Mouse (Mus musculus): Measurements from ENCODE around the gene Sostdc1. TPM values are rescaled to one million over a fixed set of nuclear protein-coding genes. Genes with fewer than 3 reads are reported as not detected.

The Sostdc1 gene
- 9.5 and 9.7 TPM in 2 replicates for polyA plus RNA-seq (2014; fragmentation: Nextera tagmentation; extraction: Ambion mirVana)

- no peak within 1 kb of the TSS for H3K27ac ChIP-seq (ENCODE audit: low read depth, low read length)
- H3K4me3 ChIP-seq (ENCODE audit: low read depth, low read length) = no peak within 1 kb of the TSS
- 4% methylated on average over 7 of the region's 7 CpGs for WGBS
- ATAC-seq (replicated peaks; ENCODE audit: low FRiP score) (peak; percentile 40), DNase-seq (ENCODE audit: low spot score) (peak; percentile 55)
- no peak within 1 kb of the TSS for H3K9ac ChIP-seq (ENCODE audit: low read length)
- no peaks in the 10 kb centered on the region for H3K36me3 ChIP-seq (ENCODE audit: control insufficient read depth, insufficient read depth, low read length)
- peak within 1 kb of the TSS; percentile 39 for H3K4me2 ChIP-seq (ENCODE audit: low read depth, low read length, severe bottlenecking)
- no peaks in the 10 kb centered on the region; the same call in 1 of the 2 replicates for H3K4me1 ChIP-seq (replicated peaks; ENCODE audit: control insufficient read depth, insufficient read depth, low read length)
- no peaks in the 10 kb centered on the region for H3K27me3 ChIP-seq (ENCODE audit: control insufficient read depth, insufficient read depth, low read length)
- no peaks in the 10 kb centered on the region for H3K9me3 ChIP-seq (ENCODE audit: control insufficient read depth, low read length)
These were observed at the start of gene Sostdc1 for GRCm38 (mm10) chr12:36313916-36314315. Gene Sostdc1 (plus strand): TSS chr12:36314139.

- H3K9me3 ChIP-seq (ENCODE audit: control insufficient read depth, low read length) = no peaks in the 10 kb centered on the region
- no peak overlapping the region for H3K9ac ChIP-seq (ENCODE audit: low read length)
- H3K4me1 ChIP-seq (replicated peaks; ENCODE audit: control insufficient read depth, insufficient read depth, low read length) = no peaks in the 10 kb centered on the region
- no peaks in the 10 kb centered on the region for H3K36me3 ChIP-seq (ENCODE audit: control insufficient read depth, insufficient read depth, low read length)
- H3K4me2 ChIP-seq (ENCODE audit: low read depth, low read length, severe bottlenecking) = no peak overlapping the region
- 92% methylated on average over 8 of the region's 8 CpGs for WGBS
- no peaks in the 10 kb centered on the region for H3K27me3 ChIP-seq (ENCODE audit: control insufficient read depth, insufficient read depth, low read length)
- DNase-seq (ENCODE audit: low spot score) = no peak
- no peak overlapping the region for H3K4me3 ChIP-seq (ENCODE audit: low read depth, low read length)
- ATAC-seq (replicated peaks; ENCODE audit: low FRiP score) = no peak
- no peak overlapping the region for H3K27ac ChIP-seq (ENCODE audit: low read depth, low read length)
These were observed 46.2 kb upstream of the Sostdc1 start for GRCm38 (mm10) chr12:36267670-36268246.

- Histone ChIP-seq H3K4me3 (ENCODE audit: low read depth, low read length) (no peak overlapping the region), H3K4me1 (replicated peaks; ENCODE audit: control insufficient read depth, insufficient read depth, low read length) (no peaks in the 10 kb centered on the region), H3K4me2 (ENCODE audit: low read depth, low read length, severe bottlenecking) (no peak overlapping the region), H3K9ac (ENCODE audit: low read length) (no peak overlapping the region), H3K36me3 (ENCODE audit: control insufficient read depth, insufficient read depth, low read length) (no peaks in the 10 kb centered on the region), H3K27me3 (ENCODE audit: control insufficient read depth, insufficient read depth, low read length) (no peaks in the 10 kb centered on the region), H3K27ac (ENCODE audit: low read depth, low read length) (no peak overlapping the region), H3K9me3 (ENCODE audit: control insufficient read depth, low read length) (no peaks in the 10 kb centered on the region)
- DNase-seq (ENCODE audit: low spot score) (no peak), ATAC-seq (replicated peaks; ENCODE audit: low FRiP score) (no peak)
- 90% methylated on average over 3 of the region's 3 CpGs for WGBS
These were observed 39.1 kb upstream of the Sostdc1 start for GRCm38 (mm10) chr12:36274823-36275222.

GRCm38 (mm10) chr12:36289634-36290033, 24.3 kb upstream of the Sostdc1 start:
- no peak for DNase-seq (ENCODE audit: low spot score)
- Histone ChIP-seq H3K27ac (ENCODE audit: low read depth, low read length) (no peak overlapping the region), H3K4me2 (ENCODE audit: low read depth, low read length, severe bottlenecking) (no peak overlapping the region), H3K36me3 (ENCODE audit: control insufficient read depth, insufficient read depth, low read length) (no peaks in the 10 kb centered on the region), H3K9ac (ENCODE audit: low read length) (no peak overlapping the region), H3K27me3 (ENCODE audit: control insufficient read depth, insufficient read depth, low read length) (no peaks in the 10 kb centered on the region), H3K4me3 (ENCODE audit: low read depth, low read length) (no peak overlapping the region), H3K9me3 (ENCODE audit: control insufficient read depth, low read length) (no peaks in the 10 kb centered on the region), H3K4me1 (replicated peaks; ENCODE audit: control insufficient read depth, insufficient read depth, low read length) (no peaks in the 10 kb centered on the region)
- no peak for ATAC-seq (replicated peaks; ENCODE audit: low FRiP score)
- 91% methylated on average over 8 of the region's 8 CpGs for WGBS

- DNase-seq (ENCODE audit: low spot score) = no peak
- ATAC-seq (replicated peaks; ENCODE audit: low FRiP score) = no peak
- 88% methylated on average over 4 of the region's 4 CpGs for WGBS
- Histone ChIP-seq H3K9me3 (ENCODE audit: control insufficient read depth, low read length) (no peaks in the 10 kb centered on the region), H3K4me1 (replicated peaks; ENCODE audit: control insufficient read depth, insufficient read depth, low read length) (no peaks in the 10 kb centered on the region), H3K4me3 (ENCODE audit: low read depth, low read length) (no peak overlapping the region), H3K4me2 (ENCODE audit: low read depth, low read length, severe bottlenecking) (no peak overlapping the region), H3K27ac (ENCODE audit: low read depth, low read length) (no peak overlapping the region), H3K27me3 (ENCODE audit: control insufficient read depth, insufficient read depth, low read length) (no peaks in the 10 kb centered on the region), H3K36me3 (ENCODE audit: control insufficient read depth, insufficient read depth, low read length) (no peaks in the 10 kb centered on the region), H3K9ac (ENCODE audit: low read length) (no peak overlapping the region)
These were observed 23.5 kb upstream of the Sostdc1 start for GRCm38 (mm10) chr12:36290465-36290864.

- no peak for DNase-seq (ENCODE audit: low spot score)
- 81% methylated on average over 6 of the region's 6 CpGs for WGBS
- Histone ChIP-seq H3K4me2 (ENCODE audit: low read depth, low read length, severe bottlenecking) (no peak overlapping the region), H3K4me3 (ENCODE audit: low read depth, low read length) (no peak overlapping the region), H3K27me3 (ENCODE audit: control insufficient read depth, insufficient read depth, low read length) (no peaks in the 10 kb centered on the region), H3K9ac (ENCODE audit: low read length) (no peak overlapping the region), H3K36me3 (ENCODE audit: control insufficient read depth, insufficient read depth, low read length) (no peaks in the 10 kb centered on the region), H3K9me3 (ENCODE audit: control insufficient read depth, low read length) (no peaks in the 10 kb centered on the region), H3K4me1 (replicated peaks; ENCODE audit: control insufficient read depth, insufficient read depth, low read length) (no peaks in the 10 kb centered on the region), H3K27ac (ENCODE audit: low read depth, low read length) (no peak overlapping the region)
- ATAC-seq (replicated peaks; ENCODE audit: low FRiP score) = no peak
These were observed 22.6 kb upstream of the Sostdc1 start for GRCm38 (mm10) chr12:36291346-36291745.

- DNase-seq (ENCODE audit: low spot score) (no peak), ATAC-seq (replicated peaks; ENCODE audit: low FRiP score) (no peak)
- Histone ChIP-seq H3K36me3 (ENCODE audit: control insufficient read depth, insufficient read depth, low read length) (no peaks in the 10 kb centered on the region), H3K27ac (ENCODE audit: low read depth, low read length) (no peak overlapping the region), H3K4me2 (ENCODE audit: low read depth, low read length, severe bottlenecking) (no peak overlapping the region), H3K4me3 (ENCODE audit: low read depth, low read length) (no peak overlapping the region), H3K4me1 (replicated peaks; ENCODE audit: control insufficient read depth, insufficient read depth, low read length) (no peaks in the 10 kb centered on the region), H3K9ac (ENCODE audit: low read length) (no peak overlapping the region), H3K27me3 (ENCODE audit: control insufficient read depth, insufficient read depth, low read length) (no peaks in the 10 kb centered on the region), H3K9me3 (ENCODE audit: control insufficient read depth, low read length) (no peaks in the 10 kb centered on the region)
- 86% methylated on average over 12 of the region's 12 CpGs for WGBS
These were observed 11.6 kb upstream of the Sostdc1 start for GRCm38 (mm10) chr12:36302326-36302725.

- no peaks in the 10 kb centered on the region for H3K27me3 ChIP-seq (ENCODE audit: control insufficient read depth, insufficient read depth, low read length)
- H3K4me3 ChIP-seq (ENCODE audit: low read depth, low read length) = no peak overlapping the region
- no peak overlapping the region for H3K4me2 ChIP-seq (ENCODE audit: low read depth, low read length, severe bottlenecking)
- H3K36me3 ChIP-seq (ENCODE audit: control insufficient read depth, insufficient read depth, low read length) = no peaks in the 10 kb centered on the region
- no peaks in the 10 kb centered on the region for H3K4me1 ChIP-seq (replicated peaks; ENCODE audit: control insufficient read depth, insufficient read depth, low read length)
- ATAC-seq (replicated peaks; ENCODE audit: low FRiP score) (no peak), DNase-seq (ENCODE audit: low spot score) (no peak)
- no peak overlapping the region for H3K27ac ChIP-seq (ENCODE audit: low read depth, low read length)
- no peak overlapping the region for H3K9ac ChIP-seq (ENCODE audit: low read length)
- WGBS = 83% methylated on average over 8 of the region's 8 CpGs
- no peaks in the 10 kb centered on the region for H3K9me3 ChIP-seq (ENCODE audit: control insufficient read depth, low read length)
These were observed 10.9 kb upstream of the Sostdc1 start for GRCm38 (mm10) chr12:36302905-36303642.
